Mouse (Mus musculus) forebrain, embryonic 12.5 days (tissue): Measurements from ENCODE around the gene Cd68. TPM values are rescaled to one million over a fixed set of nuclear protein-coding genes. Genes with fewer than 3 reads are reported as not detected.
A peak's percentile ranks its signal among the peaks of the same experiment; 100 is the strongest.
"Not testable (repeated sequence)": the region's sequence is repeated elsewhere in the genome, so short reads cannot be mapped to it uniquely, and the experiment has no call there.

Experiments used
- ATAC-seq: fragments of 200-750 bp; cut with Nextera tagmentation; 2 replicates; pipeline ENCODE4 v1.8.0; 2017; ENCODE audit warnings: moderate TSS enrichment; ENCODE audit not compliant: low FRiP score
- H3K27ac ChIP-seq: fragments of 300-500 bp; sonication (generic); 2 replicates; pipeline ENCODE4 v1.5.1; 2016; ENCODE audit warnings: mild to moderate bottlenecking
- H3K27me3 ChIP-seq: fragments of 300-500 bp; sonication (generic); 2 replicates; pipeline ENCODE4 v1.6.1; 2016; ENCODE audit warnings: mild to moderate bottlenecking
- H3K36me3 ChIP-seq: fragments of 300-500 bp; sonication (generic); replicated peaks from 2 replicates; pipeline ENCODE4 v1.6.1; 2016; ENCODE audit warnings: mild to moderate bottlenecking
- H3K4me1 ChIP-seq: fragments of 300-500 bp; sonication (generic); 2 replicates; pipeline ENCODE4 v1.6.1; 2016
- H3K4me2 ChIP-seq: fragments of 300-500 bp; sonication (generic); 2 replicates; pipeline ENCODE4 v1.6.1; 2016; ENCODE audit warnings: mild to moderate bottlenecking, moderate library complexity
- H3K4me3 ChIP-seq: fragments of 300-500 bp; sonication (generic); replicated peaks from 2 replicates; pipeline ENCODE4 v1.5.1; 2016; ENCODE audit warnings: mild to moderate bottlenecking
- H3K9ac ChIP-seq: fragments of 300-500 bp; sonication (generic); 2 replicates; pipeline ENCODE4 v1.6.1; 2016; ENCODE audit warnings: mild to moderate bottlenecking
- H3K9me3 ChIP-seq: fragments of 300-500 bp; sonication (generic); 2 replicates; pipeline ENCODE4 v1.6.1; 2016
- WGBS: fragments of 180-500 bp; shearing (Covaris S2); methylation state at CpG from one replicate; pipeline ENCODE4 v1.1.7; 2016; 5-methylcytosine and 5-hydroxymethylcytosine counted together
- polyA plus RNA-seq: library from polyadenylated mRNA; unstranded; fragments of >200 nt; fragmentation: Nextera tagmentation; extraction: Ambion mirVana; gene quantifications from 2 replicates; pipeline ENCODE4 v1.2.1, GENCODE M21; 2016

Gene Cd68
- polyA plus RNA-seq, 1 experiment from 2014 or later = 5.5 TPM

DNA sequence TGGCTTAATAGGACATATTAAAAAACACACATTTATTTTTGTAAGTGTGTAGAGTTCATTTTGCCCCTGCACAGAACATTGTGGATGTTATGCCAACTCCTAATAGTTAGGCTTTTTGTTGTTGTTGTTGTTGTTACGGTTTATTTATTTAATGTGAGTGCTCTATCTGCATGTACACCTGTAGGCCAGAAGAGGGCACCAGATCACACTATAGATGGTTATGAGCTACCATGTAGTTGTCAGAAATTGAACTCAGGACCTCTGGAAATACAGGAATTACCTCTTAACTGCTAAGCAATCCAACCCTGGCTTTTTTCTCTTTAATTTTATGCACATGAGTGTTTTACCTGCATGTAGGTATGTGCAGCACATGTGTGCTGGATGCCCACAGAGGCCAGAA, 36.2 kb downstream of the Cd68 start:
- Histone ChIP-seq H3K4me3 (no peak overlapping the region), H3K9ac (no peak overlapping the region), H3K4me1 (peaks cover 12% of the 10 kb centered on the region), H3K27me3 (no peaks in the 10 kb centered on the region), H3K9me3 (no peaks in the 10 kb centered on the region), H3K36me3 (no peaks in the 10 kb centered on the region), H3K27ac (no peak overlapping the region), H3K4me2 (no peak overlapping the region)
- WGBS = 63% methylated on average over 1 of the region's 1 CpGs
- no peak for ATAC-seq

DNA sequence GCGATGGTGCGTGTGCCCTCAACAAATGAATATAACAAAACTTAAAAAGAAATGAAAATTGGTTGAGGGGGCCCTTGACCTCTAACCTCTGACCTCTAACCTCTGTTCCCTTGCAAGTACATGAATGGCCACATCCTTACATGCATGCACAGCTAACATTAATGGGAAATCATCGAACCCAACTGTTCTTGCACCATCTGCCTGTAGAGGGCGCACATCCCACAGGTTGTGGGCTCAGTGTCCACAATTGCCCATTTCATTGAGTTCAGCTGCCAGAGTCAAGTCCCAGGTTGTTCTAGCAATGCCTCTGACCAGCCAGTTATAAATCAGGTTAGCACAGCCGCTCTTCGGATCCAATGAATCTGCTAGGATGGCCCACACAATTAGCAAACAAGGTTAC, 37.7 kb downstream of the Cd68 start:
- ATAC-seq = no peak
- Histone ChIP-seq H3K9me3 (no peaks in the 10 kb centered on the region), H3K4me2 (no peak overlapping the region), H3K27ac (no peak overlapping the region), H3K36me3 (no peaks in the 10 kb centered on the region), H3K27me3 (no peaks in the 10 kb centered on the region), H3K4me3 (no peak overlapping the region), H3K4me1 (no peaks in the 10 kb centered on the region), H3K9ac (no peak overlapping the region)
- WGBS = 39% methylated on average over 6 of the region's 6 CpGs

DNA sequence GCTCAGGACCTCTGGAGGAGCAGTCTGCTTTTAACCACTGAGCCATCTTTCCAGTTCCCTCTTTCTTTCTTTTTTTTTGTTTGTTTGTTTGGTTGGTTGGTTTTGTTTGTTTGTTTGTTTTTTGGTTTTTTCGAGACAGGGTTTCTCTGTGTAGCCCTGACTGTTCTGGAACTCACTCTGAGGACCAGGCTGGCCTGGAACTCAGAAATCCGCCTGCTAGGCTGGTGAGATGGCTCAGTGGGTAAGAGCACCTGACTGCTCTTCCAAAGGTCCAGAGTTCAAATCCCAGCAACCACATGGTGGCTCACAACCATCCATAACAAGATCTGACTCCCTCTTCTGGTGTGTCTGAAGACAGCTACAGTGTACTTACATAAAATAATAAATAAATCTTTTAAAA, 41.6 kb downstream of the Cd68 start:
- not testable (repeated sequence) for ATAC-seq, H3K9ac ChIP-seq, H3K4me2 ChIP-seq, H3K36me3 ChIP-seq, H3K4me3 ChIP-seq, H3K27me3 ChIP-seq, H3K27ac ChIP-seq, H3K9me3 ChIP-seq
- 75% methylated on average over 2 of the region's 2 CpGs for WGBS
- H3K4me1 ChIP-seq = peaks cover 15% of the 10 kb centered on the region

DNA sequence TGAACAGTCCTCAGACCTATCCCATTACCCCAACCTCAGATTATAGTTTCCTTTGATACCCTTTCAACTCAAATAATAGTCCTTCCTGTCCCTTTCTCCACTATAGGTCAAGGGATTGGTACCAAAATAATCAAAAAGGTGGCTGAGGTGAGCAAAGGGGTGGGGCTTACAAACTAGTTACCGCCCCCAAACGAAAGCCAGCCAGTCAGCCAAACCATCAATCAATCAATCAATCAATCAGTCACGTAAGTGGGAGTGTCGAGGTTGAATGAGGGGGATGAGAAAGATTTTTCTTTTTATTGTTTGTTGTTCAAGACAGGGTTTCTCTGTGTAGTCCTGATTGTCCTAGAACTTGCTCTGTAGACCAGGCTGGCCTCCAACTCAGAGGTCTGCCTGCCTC, 42.9 kb downstream of the Cd68 start:
- H3K27ac ChIP-seq = no peak overlapping the region

DNA sequence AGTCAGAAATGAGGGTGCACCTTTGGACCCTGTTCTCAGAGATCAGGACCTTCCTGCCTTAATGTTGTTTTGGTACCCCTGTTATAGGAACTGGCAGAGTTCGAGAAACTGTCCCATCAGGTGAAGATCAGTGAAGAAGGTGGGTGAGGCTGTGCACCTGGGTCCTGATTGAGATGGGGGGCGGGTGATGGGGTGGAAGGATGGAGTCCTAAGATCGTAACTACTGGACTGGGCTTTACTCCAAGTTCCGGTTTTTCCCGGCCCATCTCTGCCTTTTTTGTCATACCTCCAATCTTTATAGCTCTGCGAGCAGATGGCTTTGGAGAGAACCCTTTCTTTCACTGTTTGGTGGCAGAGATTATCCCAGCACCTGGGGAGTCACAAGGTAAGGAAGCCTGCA, 43.5 kb downstream of the Cd68 start:
- WGBS = 42% methylated on average over 6 of the region's 6 CpGs
- peak overlapping the region; percentile 73 for H3K4me2 ChIP-seq
- peak overlapping the region; percentile 59; the same call in 1 of the 2 replicates for H3K27ac ChIP-seq
- no peaks in the 10 kb centered on the region for H3K9me3 ChIP-seq
- peak; percentile 28; the same call in 1 of the 2 replicates for ATAC-seq
- H3K4me3 ChIP-seq = peak overlapping the region; percentile 47
- H3K9ac ChIP-seq = peak overlapping the region; percentile 73
- peaks cover 15% of the 10 kb centered on the region for H3K4me1 ChIP-seq
- H3K27me3 ChIP-seq = no peaks in the 10 kb centered on the region
- H3K36me3 ChIP-seq = no peaks in the 10 kb centered on the region

More for the DNA sequence above, 42.9 kb downstream of the Cd68 start:
- no peak overlapping the region for H3K4me3 ChIP-seq
- no peaks in the 10 kb centered on the region for H3K9me3 ChIP-seq
- no peaks in the 10 kb centered on the region for H3K27me3 ChIP-seq
- no peaks in the 10 kb centered on the region for H3K36me3 ChIP-seq
- WGBS = 73% methylated on average over 4 of the region's 4 CpGs
- H3K9ac ChIP-seq = no peak overlapping the region
- H3K4me1 ChIP-seq = peaks cover 15% of the 10 kb centered on the region
- peak overlapping the region; percentile 73; the same call in 1 of the 2 replicates for H3K4me2 ChIP-seq
- ATAC-seq = no peak

DNA sequence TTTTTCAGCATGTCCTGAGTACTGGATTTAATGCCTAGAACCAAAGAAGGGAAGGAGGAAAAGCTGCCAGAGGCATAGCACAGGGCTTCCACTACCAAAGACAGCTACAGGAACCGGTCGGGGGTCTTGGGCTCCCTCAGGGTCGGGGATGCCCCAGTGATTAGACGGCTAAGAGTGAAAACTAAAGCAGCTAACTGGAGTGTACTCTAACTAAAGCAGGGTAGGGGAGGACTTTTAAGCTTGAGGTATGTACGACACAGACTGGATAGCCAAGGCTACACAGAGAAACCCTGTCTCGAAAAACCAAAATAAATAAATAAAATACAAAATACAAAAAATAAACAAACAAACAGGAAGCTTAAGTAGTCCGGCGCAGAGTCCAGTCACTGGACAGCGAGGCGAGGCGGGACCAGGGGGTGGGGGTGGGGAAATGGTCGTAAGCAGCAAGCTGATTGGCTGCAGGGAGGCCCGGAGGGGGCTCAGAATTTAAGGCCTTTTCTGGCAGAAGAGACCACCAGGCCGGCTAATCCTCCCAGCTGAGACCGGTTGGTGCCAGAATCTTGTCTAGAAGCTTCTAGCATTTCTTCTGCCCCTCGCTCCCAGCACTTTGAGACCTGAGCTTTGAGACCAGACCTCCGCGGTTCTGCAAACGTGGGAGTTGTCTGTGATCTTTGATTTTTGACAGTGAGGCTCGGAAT, 44.2 kb downstream of the Cd68 start, which contains the start of gene Sat2:
TSS of gene Sat2 (plus strand) at position 454 of the 698 bp plus-strand sequence.
- H3K9me3 ChIP-seq = no peaks in the 10 kb centered on the region
- WGBS = under 1% methylated on average over 20 of the region's 20 CpGs
- peaks cover 15% of the 10 kb centered on the region for H3K4me1 ChIP-seq
- no peaks in the 10 kb centered on the region for H3K36me3 ChIP-seq
- H3K9ac ChIP-seq = peak within 1 kb of the TSS; percentile 73
- H3K27me3 ChIP-seq = no peaks in the 10 kb centered on the region
- peak; percentile 85 for ATAC-seq
- H3K4me2 ChIP-seq = peak within 1 kb of the TSS; percentile 73
- peak within 1 kb of the TSS; percentile 59; the same call in 1 of the 2 replicates for H3K27ac ChIP-seq
- peak within 1 kb of the TSS; percentile 47 for H3K4me3 ChIP-seq

DNA sequence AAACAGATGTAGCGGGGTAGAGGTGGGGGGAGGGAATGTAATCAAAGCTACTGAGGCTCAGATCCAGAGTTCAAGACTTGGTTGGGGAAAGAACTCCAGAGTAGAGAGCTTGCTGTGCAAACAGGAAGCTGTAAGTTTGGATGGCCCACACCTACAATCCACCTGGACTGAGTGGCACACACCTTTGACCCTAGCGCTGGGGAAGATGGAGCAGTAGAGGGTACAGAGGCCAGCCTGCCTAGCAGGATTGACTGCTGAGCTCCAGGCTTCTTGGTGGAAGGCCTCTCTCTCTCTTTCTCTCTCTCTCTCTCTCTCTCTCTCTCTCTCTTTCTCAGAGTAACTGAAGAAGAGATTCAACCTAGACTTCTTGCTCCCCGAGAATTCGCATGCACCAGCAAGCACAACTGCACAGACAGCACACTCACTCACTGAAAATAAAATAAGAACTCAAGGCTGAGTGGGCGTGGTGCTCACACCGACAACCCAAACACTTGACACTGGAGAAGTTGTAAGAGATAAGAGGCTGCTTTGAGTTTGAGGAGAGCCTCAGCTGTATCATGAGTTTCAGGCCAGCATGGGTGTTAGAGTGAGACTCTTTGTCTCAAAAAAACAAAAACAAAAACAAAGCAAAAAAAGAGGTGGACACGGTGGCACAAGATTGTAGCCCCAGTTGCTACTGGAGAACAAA, 45.4 kb downstream of the Cd68 start:
- Histone ChIP-seq H3K4me2 (no peak overlapping the region), H3K9me3 (no peaks in the 10 kb centered on the region), H3K4me1 (peaks cover 15% of the 10 kb centered on the region), H3K4me3 (no peak overlapping the region), H3K27ac (no peak overlapping the region), H3K36me3 (no peaks in the 10 kb centered on the region), H3K27me3 (peaks cover 4% of the 10 kb centered on the region; the same call in 1 of the 2 replicates), H3K9ac (no peak overlapping the region)
- 87% methylated on average over 7 of the region's 7 CpGs for WGBS
- ATAC-seq = no peak

DNA sequence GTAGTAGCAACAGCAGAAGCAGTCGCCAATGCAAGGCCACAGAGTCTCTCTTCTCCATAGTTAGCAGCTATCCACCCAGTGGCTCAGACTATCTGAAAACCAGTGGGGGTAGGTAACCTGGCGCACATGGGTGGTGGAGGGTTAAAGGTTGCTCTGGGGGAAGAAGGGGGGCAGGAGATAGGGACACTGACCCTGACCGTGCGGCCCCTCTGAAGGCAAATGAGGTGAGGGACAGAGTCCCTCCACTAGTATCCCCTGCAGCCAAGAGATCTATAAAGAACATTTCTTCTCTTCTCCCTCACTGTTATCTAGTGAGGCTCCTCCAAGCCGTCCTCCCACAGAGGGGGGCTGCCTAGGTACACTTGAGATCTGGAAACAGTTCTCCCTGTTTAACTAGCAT, 48.1 kb downstream of the Cd68 start, which contains the start of gene Shbg:
TSS of gene Shbg (minus strand) at position 101 of the 400 bp plus-strand sequence.
- no peak for ATAC-seq
- no peaks in the 10 kb centered on the region for H3K36me3 ChIP-seq
- WGBS = 82% methylated on average over 5 of the region's 5 CpGs

DNA sequence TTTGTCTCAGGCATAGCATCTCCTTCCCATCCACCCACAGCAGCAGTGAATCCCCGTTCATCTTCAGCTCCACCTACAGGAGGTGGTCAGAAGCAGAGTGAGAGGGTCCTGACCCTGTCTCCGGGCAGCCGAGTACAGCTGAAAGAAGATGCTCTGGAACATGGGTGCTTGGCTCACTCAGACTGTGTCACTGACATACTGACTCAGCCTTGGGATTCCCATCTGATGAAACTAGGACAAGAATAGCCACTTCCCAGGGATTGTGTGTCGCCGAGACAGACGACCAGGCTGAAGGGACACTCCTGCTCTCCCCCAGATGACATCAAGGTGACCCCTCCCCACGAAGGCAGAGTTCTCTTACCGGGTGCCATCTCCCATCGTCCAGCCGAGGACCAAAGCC, 49.2 kb downstream of the Cd68 start:
- no peak overlapping the region for H3K9ac ChIP-seq
- ATAC-seq = no peak
- WGBS = 52% methylated on average over 10 of the region's 10 CpGs

More for the DNA sequence above, 48.1 kb downstream of the Cd68 start, which contains the start of gene Shbg:
- Histone ChIP-seq H3K4me1 (peaks cover 18% of the 10 kb centered on the region), H3K9me3 (no peaks in the 10 kb centered on the region), H3K9ac (no peak within 1 kb of the TSS), H3K27me3 (peaks cover 4% of the 10 kb centered on the region; the same call in 1 of the 2 replicates), H3K27ac (no peak within 1 kb of the TSS), H3K4me2 (no peak within 1 kb of the TSS), H3K4me3 (no peak within 1 kb of the TSS)

DNA sequence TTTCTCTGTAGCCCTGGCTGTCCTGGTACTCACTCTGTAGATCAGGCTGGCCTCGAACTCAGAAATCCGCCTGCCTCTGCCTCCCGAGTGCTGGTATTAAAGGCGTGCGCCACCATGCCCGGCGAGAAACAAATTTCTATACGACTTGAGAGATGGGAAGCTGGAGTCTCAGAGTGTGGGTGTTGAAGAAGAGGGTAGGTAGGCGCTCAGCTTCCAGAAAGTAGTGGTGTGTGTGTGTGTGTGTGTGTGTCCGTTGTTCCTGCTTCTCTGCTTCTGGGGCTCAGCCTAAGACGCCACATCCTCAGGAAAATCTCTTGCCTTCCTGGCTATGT, 51.7 kb downstream of the Cd68 start:
- ATAC-seq, H3K36me3 ChIP-seq, H3K4me2 ChIP-seq, H3K27me3 ChIP-seq, H3K4me1 ChIP-seq, H3K9ac ChIP-seq, H3K4me3 ChIP-seq, H3K9me3 ChIP-seq, H3K27ac ChIP-seq: not testable (repeated sequence)
- WGBS = 56% methylated on average over 11 of the region's 11 CpGs

More for the DNA sequence above, 49.2 kb downstream of the Cd68 start:
- Histone ChIP-seq H3K27ac (no peak overlapping the region), H3K4me1 (peaks cover 8% of the 10 kb centered on the region), H3K9me3 (no peaks in the 10 kb centered on the region), H3K4me2 (no peak overlapping the region), H3K36me3 (no peaks in the 10 kb centered on the region), H3K4me3 (no peak overlapping the region), H3K27me3 (peaks cover 4% of the 10 kb centered on the region; the same call in 1 of the 2 replicates)
